Mouse (Mus musculus) liver (tissue): Measurements from ENCODE around the gene Anp32b.

Experiments used
- DNase-seq: peaks from one replicate; pipeline ENCODE4 v3.0.0-alpha.2; 2020; ENCODE audit warnings: mixed read lengths

Gene Anp32b

DNA sequence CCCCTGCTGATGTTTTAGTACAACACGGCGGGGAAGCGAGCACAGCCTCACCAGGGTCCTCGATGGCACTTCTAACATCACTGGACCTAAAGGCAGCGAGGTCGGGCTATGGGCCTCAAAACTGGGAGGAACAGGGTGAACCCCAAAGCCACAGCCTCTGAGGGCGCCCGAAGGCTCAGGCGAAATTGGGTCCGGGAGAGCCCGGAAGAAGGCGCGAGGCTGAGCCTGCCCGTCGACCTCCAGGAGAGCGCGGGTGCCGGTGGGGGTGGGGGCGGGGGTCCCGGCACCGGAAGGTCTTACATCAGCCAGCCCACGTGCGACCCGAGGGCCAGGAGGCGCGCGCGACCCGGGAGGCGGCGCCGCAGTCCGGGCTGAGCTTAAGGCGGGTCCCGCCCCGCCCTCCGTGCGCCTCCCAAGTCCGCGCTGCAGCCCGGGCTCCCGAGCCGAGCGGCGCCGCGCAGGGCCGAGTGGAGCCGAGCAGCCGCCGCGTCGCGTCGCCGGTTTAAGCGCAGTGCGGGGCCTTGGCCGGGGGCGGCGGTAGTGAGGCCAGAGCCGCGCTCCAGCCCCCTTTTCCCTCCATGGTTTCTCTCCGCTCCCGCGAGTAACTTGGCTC, at the start of gene Anp32b:
Gene Anp32b (plus strand): TSS at position 384 of the 613 bp plus-strand sequence.
- DNase-seq, result peak; percentile 95

DNA sequence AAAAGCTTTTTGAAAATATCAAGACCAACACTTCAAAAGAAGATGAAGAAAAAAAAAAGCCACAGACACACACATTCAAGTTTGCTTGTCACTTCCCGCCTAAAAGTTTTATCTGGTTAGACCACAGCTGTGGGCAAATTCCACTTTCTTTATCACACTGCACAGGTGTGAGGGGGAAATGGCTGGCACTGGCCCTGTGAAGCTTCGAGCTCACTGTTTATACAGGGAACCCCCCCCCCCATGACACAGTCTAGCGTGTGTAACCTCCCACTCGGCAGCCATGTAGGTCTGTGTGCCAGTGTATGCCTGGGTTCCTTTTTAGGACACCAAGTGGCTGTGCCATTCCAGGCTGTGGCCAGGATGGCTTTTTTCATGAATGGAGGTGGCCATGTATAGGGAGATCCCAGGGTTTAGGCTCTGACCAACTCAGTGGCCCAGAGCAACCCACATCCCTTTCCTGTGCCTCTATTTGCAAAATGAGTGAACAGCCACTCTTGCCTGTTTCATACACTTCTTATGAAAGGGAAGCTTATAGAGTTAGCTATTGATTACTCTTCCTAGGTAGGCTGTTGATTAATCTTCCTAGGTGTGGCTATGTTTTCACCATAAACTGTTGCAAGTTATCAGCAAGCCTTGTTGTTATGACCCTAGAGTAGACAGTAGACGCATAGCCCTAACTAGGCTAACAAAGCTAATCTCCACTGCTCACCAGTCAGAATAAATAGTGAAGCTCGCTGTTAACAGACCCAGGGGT, 46.5 kb upstream of the Anp32b start:
- DNase-seq, result peak; percentile 89

DNA sequence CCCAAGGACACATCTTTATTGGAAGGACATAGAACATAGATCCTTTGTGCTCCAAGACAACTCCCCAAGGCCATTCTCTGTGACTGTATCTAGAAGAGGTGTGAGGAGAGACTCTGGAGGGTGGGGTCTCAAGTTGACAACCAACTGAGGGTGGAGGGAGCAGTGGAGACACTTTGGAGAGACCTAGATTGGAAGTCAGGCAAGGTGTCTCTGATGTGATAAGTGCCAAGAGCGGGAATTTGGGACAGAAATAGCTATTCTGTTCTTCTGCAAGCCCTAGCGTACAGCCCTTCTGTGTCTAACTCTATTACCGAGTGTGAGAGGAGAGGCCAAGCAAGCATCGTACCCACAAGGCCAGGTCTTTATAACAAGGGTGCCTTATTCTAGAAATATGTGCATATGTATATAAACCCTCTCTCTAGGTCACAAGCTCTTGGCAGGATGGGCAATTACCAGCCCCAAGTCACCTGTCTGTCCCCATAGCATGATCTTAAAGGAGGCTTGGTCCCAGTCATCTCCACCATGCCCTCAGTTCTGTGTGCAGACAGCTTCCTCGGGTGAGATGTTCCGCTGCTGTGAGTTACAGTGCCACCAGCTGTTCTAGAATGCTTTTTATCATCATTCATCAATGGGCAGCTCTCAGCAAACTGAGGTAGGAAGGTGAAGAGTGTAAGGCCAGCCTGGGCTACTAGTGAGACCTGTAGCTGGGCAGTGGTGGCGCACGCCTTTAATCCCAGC, 43.6 kb upstream of the Anp32b start:
- DNase-seq, result peak; percentile 83

DNA sequence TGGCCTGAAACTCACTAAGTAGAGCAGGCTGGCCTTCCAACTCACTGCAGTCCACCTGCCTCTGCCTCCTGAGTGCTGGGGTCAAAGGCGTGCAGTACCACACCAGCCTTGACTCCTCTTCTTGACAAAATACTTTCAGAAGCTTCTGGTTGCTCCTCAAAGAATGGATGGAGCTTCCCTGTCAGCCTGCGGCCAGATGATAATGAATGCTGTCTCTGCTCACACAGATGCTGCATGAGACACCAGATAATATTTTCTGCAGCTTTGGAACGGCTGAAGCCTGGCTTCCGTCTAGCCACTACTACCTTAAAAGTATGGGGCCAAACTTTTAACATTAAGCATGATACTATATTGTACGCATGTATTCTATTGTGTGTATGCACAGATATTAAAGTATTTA, 40.0 kb upstream of the Anp32b start:
- peak; percentile 86 for DNase-seq

DNA sequence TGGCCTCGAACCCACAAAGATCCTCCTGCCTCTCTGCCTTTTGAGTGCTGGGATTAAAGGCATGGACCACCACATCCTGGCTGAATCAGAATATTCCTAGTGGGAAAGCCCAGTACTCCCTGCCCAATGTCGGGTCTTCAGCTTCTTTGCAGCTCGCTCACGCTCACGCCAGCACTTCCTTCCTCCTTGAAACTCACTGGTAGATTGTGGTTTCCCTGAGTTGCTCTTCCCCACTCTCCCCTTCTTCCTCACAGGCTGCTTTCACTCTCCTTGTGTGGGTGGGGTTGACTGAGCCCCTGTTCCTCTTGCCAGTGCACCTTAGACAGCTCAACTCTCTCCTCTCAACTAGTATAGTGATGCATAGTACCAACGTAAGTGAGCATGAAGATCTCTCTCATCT, 39.2 kb upstream of the Anp32b start:
- peak; percentile 56 for DNase-seq

DNA sequence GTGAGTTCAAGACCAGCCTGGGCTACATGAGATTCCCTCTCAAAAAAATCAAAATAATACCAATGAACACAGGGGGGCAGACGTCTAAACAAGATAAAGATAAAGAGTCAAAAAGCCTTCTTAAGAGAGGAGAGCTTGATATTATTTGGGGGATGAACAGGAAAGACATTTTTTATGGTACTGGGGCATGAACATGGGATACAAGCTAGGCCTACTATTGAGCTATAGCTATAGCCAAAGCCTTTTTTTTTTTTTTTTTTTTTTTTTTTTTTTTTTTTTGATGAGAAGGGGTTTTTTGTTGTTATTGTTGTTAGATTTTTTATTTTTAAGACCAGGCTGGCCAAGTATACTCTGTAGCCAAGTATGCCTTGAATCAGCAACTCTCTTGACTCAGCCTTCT, 38.6 kb upstream of the Anp32b start:
- DNase-seq, result no peak

DNA sequence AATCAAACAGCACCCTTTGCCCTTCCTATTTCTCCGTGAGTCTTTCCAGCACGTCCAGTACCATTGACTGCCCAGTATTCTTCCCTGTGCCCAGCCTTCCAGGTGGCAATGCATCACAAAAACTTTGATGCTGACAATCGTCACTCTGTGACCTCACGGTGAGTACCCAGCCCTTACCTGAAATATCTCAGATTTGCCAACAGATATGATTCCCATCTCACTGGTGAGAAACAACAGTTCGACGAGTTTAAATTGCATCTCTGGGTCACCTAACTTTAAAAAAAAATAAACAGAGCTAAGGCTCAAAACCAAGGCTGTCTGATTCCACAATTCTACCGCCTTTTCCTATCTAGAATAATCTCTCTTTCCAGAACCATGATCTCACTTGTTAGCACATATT, 37.3 kb upstream of the Anp32b start, which contains the start of gene Hemgn:
Gene Hemgn (minus strand): TSS at position 101 of the 400 bp plus-strand sequence.
- no peak for DNase-seq

DNA sequence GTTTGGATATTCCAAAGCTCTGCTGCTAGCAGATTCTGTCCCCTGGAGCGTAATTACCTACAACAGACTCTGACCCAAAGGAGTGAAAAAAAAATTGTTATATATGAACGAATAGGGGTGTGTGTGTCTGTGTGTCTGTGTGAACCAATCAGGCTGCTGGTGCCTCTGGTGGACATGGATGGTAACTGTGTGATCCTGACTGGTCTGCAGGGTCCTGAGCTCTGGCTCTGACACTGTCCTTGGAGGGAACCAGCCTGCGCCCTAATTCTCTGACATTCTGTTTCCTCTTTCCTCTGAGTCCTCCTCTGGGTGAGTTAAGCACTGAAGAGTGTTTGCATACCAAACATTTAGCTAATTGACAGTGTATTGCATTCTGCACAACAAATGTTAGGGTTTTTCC, 33.2 kb upstream of the Anp32b start:
- DNase-seq, result peak; percentile 68

DNA sequence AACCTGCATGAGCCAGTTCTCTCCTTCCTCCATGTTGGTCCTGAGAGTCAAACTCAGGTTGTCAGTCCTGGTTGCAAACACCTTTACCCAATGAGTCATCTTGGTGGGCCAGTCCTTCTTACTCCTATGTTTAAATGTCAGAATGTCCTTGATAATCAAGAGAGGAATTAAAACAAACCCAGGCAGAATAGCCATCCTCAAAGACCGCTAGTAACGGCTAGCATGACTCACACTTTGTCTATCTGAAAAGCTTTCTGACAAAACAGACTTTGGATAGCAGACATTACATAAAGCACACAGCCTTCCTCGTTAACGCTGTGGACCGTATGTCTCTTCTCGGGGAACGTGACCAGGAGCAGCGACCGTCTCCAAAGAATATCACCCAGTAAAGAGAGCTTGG, 31.9 kb upstream of the Anp32b start:
- no peak for DNase-seq

DNA sequence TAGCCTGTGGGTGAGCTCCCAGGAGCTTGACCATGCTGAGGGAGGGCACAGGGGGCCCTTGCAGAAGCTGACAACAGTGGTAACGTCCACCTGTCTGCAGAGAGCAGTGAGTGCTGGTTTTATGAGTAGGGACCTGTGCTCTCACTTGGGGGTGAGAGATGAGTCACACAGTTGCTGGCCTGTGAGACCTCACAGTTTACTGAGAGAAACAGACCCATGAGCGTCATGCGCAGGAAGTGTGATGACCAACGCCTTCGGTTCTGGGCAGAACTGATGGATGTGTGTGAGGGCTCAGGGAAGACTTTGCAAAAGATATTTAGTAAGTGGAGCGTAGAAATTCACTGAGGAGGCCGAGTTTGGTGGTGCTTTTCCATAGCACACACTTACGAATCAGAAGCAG, 28.1 kb upstream of the Anp32b start:
- no peak for DNase-seq

DNA sequence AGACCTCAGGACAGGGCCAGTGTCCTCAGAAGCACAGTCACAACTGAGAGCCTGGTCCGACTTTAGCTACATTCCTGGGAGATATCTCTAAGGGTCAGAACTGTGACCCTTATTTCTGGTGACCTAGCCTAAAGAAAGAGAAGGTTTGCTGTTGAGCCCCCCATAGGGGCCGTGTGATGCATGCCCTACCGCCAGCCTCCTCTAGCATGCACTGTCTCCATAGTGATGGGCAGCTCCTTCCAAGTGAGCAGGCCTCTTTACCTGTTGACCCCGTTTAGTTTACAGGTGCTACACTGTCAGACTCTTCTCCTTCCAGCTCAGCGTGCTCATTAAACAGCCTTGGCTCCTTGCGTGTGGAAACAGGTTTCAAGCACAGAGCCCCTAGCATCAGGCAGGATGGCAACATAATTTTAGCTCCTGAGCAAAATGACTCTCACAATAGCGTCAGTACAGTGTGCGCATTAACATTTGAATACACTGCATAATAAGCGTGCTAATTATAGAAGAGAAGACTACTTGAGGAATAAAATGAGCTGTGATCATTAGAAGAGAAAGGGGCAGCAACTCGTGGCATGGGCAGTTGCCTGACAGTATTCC, 21.7 kb upstream of the Anp32b start:
- DNase-seq, result no peak

DNA sequence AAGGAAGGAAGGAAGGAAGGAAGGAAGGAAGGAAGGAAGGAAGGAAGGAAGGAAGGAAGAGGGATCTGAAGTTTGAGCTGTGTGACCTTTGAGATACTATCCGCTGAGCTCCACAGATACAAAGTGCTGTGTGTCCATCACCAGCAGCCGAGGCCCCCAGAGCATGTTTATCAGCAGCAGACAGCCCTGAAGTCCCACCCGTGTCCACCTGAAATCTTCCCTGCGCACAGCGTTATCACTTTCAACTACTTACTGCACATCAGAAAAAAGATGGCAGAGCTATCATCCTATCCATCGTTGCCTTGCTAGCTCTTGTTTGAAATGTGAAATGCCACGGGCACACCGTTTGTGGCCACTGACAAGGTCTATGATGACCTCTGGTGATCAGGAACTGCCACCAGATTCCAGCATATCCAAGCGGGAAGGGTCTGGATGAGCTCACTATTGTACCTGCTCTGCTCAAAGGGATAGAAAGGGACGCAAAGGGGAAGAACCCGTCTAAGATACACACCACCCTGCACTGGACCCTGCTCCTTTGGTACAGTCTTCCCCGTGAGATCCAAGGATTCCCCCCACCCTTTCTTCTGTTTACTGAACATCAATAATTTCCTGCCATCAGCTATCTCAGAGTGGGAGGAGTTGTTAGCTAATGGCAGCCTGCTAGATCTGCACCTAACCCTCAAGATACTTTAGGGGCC, 18.2 kb upstream of the Anp32b start:
- DNase-seq, result peak; percentile 92

DNA sequence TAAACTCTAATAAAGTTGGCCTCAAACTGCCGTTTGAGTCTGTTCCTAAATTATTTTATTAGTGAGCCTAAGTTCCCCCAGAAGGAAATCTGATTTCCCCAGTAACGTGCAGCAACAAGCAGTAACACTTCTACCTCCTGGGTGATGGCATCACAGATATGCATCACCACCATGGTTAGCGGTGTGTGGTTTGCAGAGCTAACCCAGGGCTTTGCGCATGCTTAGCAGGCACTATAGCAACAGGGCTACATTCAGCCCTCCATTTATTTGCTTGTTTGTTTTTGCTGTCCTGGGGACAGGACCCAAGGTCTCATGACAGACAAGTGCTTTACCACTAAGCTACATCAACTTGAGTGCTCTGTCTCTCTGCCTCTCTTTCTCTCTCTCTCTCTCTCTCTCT, 8.2 kb upstream of the Anp32b start:
- no peak for DNase-seq

DNA sequence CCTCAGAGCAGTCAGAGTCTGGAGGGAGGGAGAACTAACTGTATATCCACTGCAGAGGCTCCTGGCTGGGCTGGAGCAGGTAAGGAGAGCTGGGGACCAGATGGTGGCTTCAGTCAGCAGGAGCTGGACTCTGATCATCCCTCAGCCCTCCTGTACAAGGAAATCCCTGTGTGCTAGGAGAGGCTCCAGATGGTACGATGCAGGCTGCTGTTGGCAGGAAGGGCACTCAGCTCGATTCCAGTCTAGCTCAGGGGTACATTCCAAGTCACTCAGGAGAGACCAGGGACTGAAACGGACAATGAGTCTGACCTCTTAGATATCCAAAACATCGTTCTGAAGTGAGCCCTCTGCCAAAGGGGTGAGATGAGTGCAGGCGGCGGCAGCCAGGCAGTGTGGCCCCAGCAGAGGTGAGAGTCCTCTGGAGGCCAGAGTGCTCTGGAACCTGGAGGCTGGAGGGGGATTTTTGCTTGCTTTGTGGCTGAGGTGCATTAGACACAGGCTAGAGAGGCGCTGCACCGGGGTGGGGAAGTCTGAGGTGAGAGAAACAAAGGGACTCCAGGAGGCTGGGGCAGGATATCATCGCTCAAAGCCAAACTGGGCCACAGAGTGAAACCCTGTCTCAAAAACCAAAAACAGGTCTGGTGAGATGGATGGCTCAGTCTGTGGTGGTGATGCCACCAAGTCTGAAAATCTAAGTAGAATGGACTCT, 5.3 kb upstream of the Anp32b start:
- no peak for DNase-seq

DNA sequence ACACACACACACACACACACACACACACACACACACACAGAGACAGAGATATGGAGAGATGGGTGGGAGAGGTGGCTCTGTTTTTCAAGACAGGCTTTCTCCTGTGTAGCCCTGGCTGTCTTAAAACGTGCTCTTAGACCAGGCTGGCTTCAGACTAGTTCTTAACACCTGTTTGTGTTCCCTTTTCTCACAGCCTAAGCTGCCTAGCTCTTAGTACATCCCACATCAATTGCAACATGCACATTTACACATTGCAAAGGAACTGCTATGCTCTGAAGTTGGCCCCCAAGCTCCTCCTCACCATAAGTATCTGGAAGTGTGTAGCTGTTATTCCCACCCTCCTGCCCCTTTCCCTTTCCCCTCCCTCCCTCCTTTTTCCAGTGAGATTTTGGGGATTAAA, 3.2 kb upstream of the Anp32b start:
- DNase-seq, result no peak

DNA sequence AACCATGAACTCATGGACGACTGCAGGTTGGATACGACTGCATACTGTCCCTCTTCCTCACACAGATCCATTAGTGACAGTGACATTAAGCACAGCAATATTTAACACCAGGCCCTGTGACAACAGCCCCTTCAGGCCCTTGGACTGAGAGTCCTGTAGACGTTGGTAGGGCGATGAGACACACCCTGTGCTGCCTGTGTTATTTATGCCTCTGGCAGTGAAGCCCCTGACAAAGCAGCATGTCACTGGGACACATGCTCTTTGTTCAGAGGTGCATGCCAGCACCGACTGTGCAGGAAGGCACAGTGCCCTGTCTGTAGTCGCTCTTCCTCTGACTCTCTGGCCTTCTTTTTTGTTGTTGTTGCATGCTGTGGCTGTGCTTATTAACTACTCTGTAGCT, 1.8 kb upstream of the Anp32b start:
- peak; percentile 64 for DNase-seq

DNA sequence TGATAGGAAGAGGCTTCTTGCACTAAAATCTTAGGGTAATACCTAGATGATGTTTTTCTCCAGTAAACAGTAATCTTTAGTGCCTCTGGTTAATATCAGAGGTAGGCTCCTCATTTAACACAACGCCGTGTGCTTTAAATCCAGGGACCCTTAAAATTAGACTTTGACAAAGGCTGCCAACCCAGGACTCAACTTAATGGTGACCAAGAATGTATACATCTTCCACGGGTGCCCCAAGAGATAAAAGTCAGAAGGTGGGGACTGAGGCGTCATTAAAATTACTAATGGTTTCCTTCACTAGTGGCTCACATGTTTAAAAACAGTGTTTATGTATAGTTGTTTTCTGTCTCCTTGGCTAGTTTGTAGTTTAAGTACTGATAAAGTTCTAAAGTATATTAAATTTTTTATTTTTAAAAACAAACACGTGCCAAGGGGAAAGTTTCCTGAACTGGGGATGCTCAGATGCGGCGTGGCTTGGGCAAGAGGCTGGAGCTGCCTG, 633 bp upstream of the Anp32b start:
- no peak for DNase-seq

DNA sequence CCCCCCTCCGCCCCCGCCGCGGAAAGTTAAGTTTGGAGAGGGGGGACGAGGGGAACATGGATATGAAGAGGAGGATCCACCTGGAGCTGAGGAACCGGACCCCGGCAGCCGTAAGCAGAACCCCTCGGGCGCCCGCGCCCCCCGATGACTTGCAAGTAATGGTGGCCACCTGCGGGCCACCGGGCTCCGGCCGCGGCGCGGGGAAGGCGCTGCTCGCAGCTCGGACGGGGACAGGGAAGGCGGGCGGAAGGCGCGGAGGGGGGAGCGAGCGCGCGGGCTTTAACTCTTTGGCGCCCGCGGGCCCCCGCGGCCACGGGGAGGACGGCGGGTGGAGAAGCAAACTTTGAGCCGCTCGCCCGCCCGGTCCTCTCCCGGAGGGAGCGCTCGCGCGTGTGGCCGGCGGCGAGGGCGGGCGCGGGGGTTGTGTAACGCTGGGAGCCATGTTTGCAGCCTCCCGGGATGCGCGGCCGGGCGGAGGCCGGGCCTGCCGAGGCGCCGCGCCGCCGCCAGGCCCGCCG, 597 bp downstream of the Anp32b start:
- DNase-seq, result peak; percentile 72

DNA sequence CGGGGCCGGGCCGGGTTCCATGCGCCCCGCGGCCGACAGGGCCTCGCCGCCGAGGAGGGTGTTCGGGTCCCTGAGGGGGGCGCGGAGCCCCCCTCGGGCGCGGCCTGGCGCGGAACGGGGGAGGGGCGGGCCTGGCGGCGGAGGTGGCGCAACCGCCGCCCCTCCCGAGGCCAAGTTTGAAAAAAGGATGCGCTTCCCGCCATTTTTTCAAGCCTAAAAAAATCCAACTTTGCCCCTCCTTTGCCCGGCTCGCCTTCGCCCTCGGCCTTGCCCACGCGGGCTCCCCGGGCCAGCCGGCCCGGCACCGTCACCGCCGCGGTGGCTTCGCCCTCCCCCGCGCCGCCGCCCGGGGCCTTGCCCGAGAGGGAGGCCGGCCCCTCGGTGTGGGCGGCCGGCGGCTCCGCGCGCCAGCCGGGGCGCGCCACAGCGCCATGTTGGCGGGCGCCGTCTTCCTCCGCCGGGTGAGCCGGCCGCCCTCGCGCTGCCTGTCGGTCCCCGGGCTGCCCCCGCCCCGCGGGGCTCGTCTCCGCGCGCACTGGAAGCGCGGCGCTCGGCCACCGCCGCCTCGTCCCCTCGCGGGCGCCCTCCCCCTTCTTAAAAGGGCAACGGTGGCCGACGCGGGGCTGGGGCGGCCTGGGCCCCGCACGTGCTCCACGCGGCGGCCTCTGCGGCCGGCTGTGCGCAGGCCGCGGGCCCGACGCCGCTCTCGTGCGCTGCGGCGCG, 1.2 kb downstream of the Anp32b start:
- peak; percentile 77 for DNase-seq

DNA sequence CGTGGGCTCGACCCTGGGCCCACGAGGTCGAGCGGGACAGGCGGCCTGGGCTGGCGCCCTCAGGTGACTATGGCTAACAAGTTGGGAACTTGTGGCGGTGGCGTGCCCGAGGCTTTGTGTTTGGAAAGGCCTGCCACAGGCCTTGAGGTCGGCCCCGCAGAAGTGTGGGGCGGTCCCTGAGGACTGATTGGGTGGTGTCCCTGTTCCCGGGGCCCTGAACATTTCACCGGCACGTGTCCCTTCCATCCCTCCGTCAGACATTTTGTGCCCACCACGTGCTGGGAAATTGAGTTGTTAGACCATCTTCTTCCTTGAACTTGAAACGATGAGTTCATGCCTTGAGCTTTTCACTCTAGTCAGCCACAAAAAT, 1.8 kb downstream of the Anp32b start:
- DNase-seq, result peak; percentile 88
